Mouse (Mus musculus) bone marrow macrophage, adult 2 months (primary cell): ENCODE measurements around the gene Ptprh. TPM values are rescaled to one million over a fixed set of nuclear protein-coding genes. Genes with fewer than 3 reads are reported as not detected.

Experiments
- H3K27ac ChIP-seq: 2 replicates; pipeline ENCODE4 v1.5.1; 2012; ENCODE audit warnings: low read depth, low read length; ENCODE audit not compliant: insufficient read depth
- H3K4me1 ChIP-seq: 2 replicates; pipeline ENCODE4 v1.6.1; 2012; ENCODE audit warnings: low read length; ENCODE audit not compliant: control insufficient read depth, insufficient read depth
- H3K4me3 ChIP-seq: 2 replicates; pipeline ENCODE4 v1.5.1; 2012; ENCODE audit warnings: mild to moderate bottlenecking, low read length, moderate library complexity; ENCODE audit not compliant: insufficient read depth
- CTCF ChIP-seq: IDR thresholded peaks from 2 replicates; pipeline ENCODE4 v1.5.1; 2012; ENCODE audit warnings: low read depth, mild to moderate bottlenecking, low read length, moderate library complexity
- POLR2A ChIP-seq: IDR thresholded peaks from 2 replicates; pipeline ENCODE4 v1.6.1; 2012; ENCODE audit warnings: mild to moderate bottlenecking, low read depth, low read length, borderline replicate concordance
- polyA plus RNA-seq: library from polyadenylated mRNA; stranded (reverse); fragments of >200 nt; gene quantifications from 2 replicates; pipeline ENCODE4 v1.2.4, GENCODE M21; 2012; ENCODE audit not compliant: missing spikeins, insufficient read depth, insufficient read length

Ptprh gene
- polyA plus RNA-seq, result not detected in 2 replicates

- no peak within 1 kb of the TSS for H3K4me3 ChIP-seq
- 0 out of 2 replicates have a peak, but pooled peaks cover 2% of the 10 kb centered on the region for H3K4me1 ChIP-seq
- TF ChIP-seq POLR2A (no peak), CTCF (no peak)
- H3K27ac ChIP-seq, result no peak within 1 kb of the TSS
These were observed at the start of gene Ptprh for GRCm38 (mm10) chr7:4603873-4604272. Gene Ptprh (minus strand): TSS chr7:4604041.

GRCm38 (mm10) chr7:4653351-4653750 is 49.5 kb upstream of the Ptprh start:
- H3K4me3 ChIP-seq, result peak overlapping the region; percentile 45
- H3K4me1 ChIP-seq, result peaks cover 44% of the 10 kb centered on the region
- TF ChIP-seq CTCF (no peak), POLR2A (no peak)
- peak overlapping the region; percentile 98 for H3K27ac ChIP-seq

- H3K4me1 ChIP-seq, result peaks cover 51% of the 10 kb centered on the region
- no peak for TF ChIP-seq CTCF
- TF ChIP-seq POLR2A, result no peak
These were observed 48.9 kb upstream of the Ptprh start for GRCm38 (mm10) chr7:4652726-4653125.

GRCm38 (mm10) chr7:4651581-4651980 is 47.7 kb upstream of the Ptprh start:
- Histone ChIP-seq H3K4me3 (no peak overlapping the region), H3K4me1 (peaks cover 56% of the 10 kb centered on the region), H3K27ac (no peak overlapping the region)
- no peak for TF ChIP-seq POLR2A
- TF ChIP-seq CTCF, result no peak

More at GRCm38 (mm10) chr7:4652726-4653125, 48.9 kb upstream of the Ptprh start:
- peak overlapping the region; percentile 18 for H3K4me3 ChIP-seq
- H3K27ac ChIP-seq, result peak overlapping the region; percentile 98

- no peak overlapping the region for H3K4me3 ChIP-seq
- H3K27ac ChIP-seq, result no peak overlapping the region
- peaks cover 37% of the 10 kb centered on the region for H3K4me1 ChIP-seq
- TF ChIP-seq POLR2A (no peak), CTCF (no peak)
These were observed 44.2 kb upstream of the Ptprh start for GRCm38 (mm10) chr7:4647992-4648391.

DNA sequence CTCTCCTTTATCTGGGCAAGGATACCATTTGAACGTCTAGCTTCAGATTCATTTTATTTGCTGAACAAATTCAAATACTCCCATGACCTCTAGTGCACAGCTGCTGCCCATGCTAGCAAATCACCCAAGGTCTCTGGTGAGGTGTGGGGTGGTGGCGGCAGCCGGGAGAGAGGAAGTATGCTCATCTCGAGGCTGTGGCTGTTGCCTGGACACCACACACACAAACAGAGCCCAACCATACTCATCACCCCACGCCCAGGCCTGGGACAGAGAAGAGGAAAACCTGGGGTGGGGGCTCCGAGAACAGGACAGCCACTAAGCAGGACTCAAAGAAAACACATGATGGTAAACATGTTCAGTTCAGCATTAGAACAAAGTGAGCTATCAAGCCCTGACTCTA is 43.5 kb upstream of the Ptprh start:
- Histone ChIP-seq H3K4me1 (peaks cover 30% of the 10 kb centered on the region), H3K27ac (no peak overlapping the region), H3K4me3 (no peak overlapping the region)
- TF ChIP-seq CTCF, result no peak
- TF ChIP-seq POLR2A, result no peak

GRCm38 (mm10) chr7:4646806-4647205 is 43.0 kb upstream of the Ptprh start:
- TF ChIP-seq POLR2A, result no peak
- TF ChIP-seq CTCF, result no peak
- Histone ChIP-seq H3K4me3 (no peak overlapping the region), H3K27ac (no peak overlapping the region), H3K4me1 (peaks cover 25% of the 10 kb centered on the region)

- H3K27ac ChIP-seq, result no peak overlapping the region
- H3K4me1 ChIP-seq, result peaks cover 13% of the 10 kb centered on the region
- TF ChIP-seq CTCF (no peak), POLR2A (no peak)
- H3K4me3 ChIP-seq, result no peak overlapping the region
These were observed 39.4 kb upstream of the Ptprh start for GRCm38 (mm10) chr7:4643225-4643624.

DNA sequence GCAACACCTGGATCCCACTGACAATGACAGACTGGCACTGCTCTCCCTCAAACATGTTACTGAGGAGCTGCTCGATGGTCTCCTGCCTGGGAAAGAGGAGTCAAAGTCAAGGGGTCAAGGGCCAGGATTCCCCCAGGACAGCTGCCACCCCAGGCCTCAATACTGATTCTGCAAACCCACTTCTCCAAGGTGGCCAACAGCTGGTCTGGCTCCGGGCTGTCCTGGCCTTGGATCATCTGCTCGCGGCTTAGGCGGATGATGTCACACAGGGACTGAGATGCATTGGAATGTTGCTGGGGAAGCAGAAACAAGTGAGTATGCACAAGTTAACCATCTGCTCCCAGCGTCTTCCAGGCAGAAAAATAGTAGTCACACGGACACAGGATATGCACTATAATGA is 38.1 kb upstream of the Ptprh start:
- H3K4me1 ChIP-seq, result peaks cover under 1% of the 10 kb centered on the region; the same call in 1 of the 2 replicates
- H3K4me3 ChIP-seq, result no peak overlapping the region
- no peak overlapping the region for H3K27ac ChIP-seq
- no peak for TF ChIP-seq POLR2A
- no peak for TF ChIP-seq CTCF

GRCm38 (mm10) chr7:4641155-4641554 is 37.3 kb upstream of the Ptprh start:
- Histone ChIP-seq H3K4me3 (no peak overlapping the region), H3K4me1 (0 out of 2 replicates have a peak, but pooled peaks cover 6% of the 10 kb centered on the region), H3K27ac (no peak overlapping the region)
- TF ChIP-seq POLR2A (no peak), CTCF (no peak)
